Mouse (Mus musculus) left cerebral cortex, postnatal 36 days (tissue): ENCODE measurements around the gene Fam178b. TPM values are rescaled to one million over a fixed set of nuclear protein-coding genes. Genes with fewer than 3 reads are reported as not detected.

Source experiments
- microRNA-seq: library from miRNA; unstranded; fragments of <30 nt; microRNA quantifications from one replicate; pipeline ENCODE4 v1.2.0, GENCODE M21; 2022
- total RNA-seq, 2 experiments: library from RNA; stranded (reverse); gene quantifications; 2 replicates each; pipeline ENCODE4 v1.2.3; 2021

Fam178b gene
- total RNA-seq, 2 experiments from 2014 or later: not detected

Small RNAs within 50 kb of the gene (microRNA-seq; reads per million reads assigned to microRNA genes)
- not detected for gene Gm24133

Other genes starting within 250 kb of the Fam178b start
- gene Lman2l, start 237.9 kb downstream of the Fam178b start, total RNA-seq: 10 to 100 TPM; 34.3 to 43.6 TPM
- 10 to 100 TPM; 13.3 to 14.0 TPM for gene Cnnm4, start 211.6 kb downstream of the Fam178b start, total RNA-seq
- 10 to 100 TPM; 30.4 to 32.9 TPM for gene Cnnm3, start 171.3 kb downstream of the Fam178b start, total RNA-seq
- 1 to 10 TPM; 3.1 to 9.6 TPM for gene Ankrd23, start 146.3 kb downstream of the Fam178b start, total RNA-seq
- gene Gm42417, start 143.8 kb downstream of the Fam178b start, total RNA-seq: not detected
- gene Ankrd39, start 135.7 kb downstream of the Fam178b start, total RNA-seq: 10 to 100 TPM; 11.9 to 15.8 TPM
- 10 to 100 TPM; 15.8 to 16.4 TPM for gene Sema4c, start 124.8 kb downstream of the Fam178b start, total RNA-seq
- 100 to 1,000 TPM; 579 to 668 TPM for gene Cox5b, start 8.3 kb upstream of the Fam178b start, total RNA-seq
- 1 to 10 TPM; 1.1 to 2.6 TPM for gene 4933424G06Rik, start 27.0 kb upstream of the Fam178b start, total RNA-seq
- gene Actr1b, start 31.2 kb upstream of the Fam178b start, total RNA-seq: 100 to 1,000 TPM; 336 to 347 TPM
- 1 to 10 TPM; 1.2 to 1.3 TPM for gene Zap70, start 78.6 kb upstream of the Fam178b start, total RNA-seq